Mouse (Mus musculus) megakaryocyte, embryonic 14.5 days (primary cell): ENCODE measurements at regions not wholly inside any gene's neighbourhood (a gene's known extent, or its start where the extent isn't known, plus 50 kb on each side); places are given as distances from the start of the nearest gene placed in this dataset.
A peak's percentile ranks its signal among the peaks of the same experiment; 100 is the strongest.

ENCODE experiments used
- H3K27me3 ChIP-seq: replicated peaks from 2 replicates; pipeline ENCODE3; 2012; ENCODE audit warnings: inconsistent platforms
- H3K36me3 ChIP-seq: replicated peaks from 2 replicates; pipeline ENCODE3; 2012; ENCODE audit warnings: low read length, inconsistent platforms, mixed read lengths
- H3K4me1 ChIP-seq: 2 replicates; pipeline ENCODE4 v1.6.1; 2012; ENCODE audit warnings: inconsistent platforms
- H3K4me3 ChIP-seq: replicated peaks from 2 replicates; pipeline ENCODE3; 2012; ENCODE audit warnings: moderate library complexity, mild to moderate bottlenecking, inconsistent platforms
- H3K9me3 ChIP-seq: 2 replicates; pipeline ENCODE4 v1.6.1; 2012; ENCODE audit warnings: inconsistent platforms
- FLI1 ChIP-seq: IDR thresholded peaks from 2 replicates; pipeline ENCODE4 v1.6.1; 2012; ENCODE audit warnings: low read length, inconsistent platforms, mixed read lengths
- GATA1 ChIP-seq: IDR thresholded peaks from 3 replicates; pipeline ENCODE4 v1.6.1; 2012; ENCODE audit warnings: mixed read lengths, low read length, inconsistent platforms, borderline replicate concordance

GRCm38 (mm10) chr4:83950809-83951409 is 425.6 kb downstream of the Ccdc171 start:
- no peak for TF ChIP-seq FLI1
- TF ChIP-seq GATA1, result no peak
- Histone ChIP-seq H3K9me3 (no peaks in the 10 kb centered on the region), H3K4me1 (peaks cover 16% of the 10 kb centered on the region), H3K36me3 (no peaks in the 10 kb centered on the region), H3K4me3 (no peak overlapping the region), H3K27me3 (peaks cover 11% of the 10 kb centered on the region)

- Histone ChIP-seq H3K4me3 (no peak overlapping the region), H3K36me3 (no peaks in the 10 kb centered on the region), H3K9me3 (peaks cover 12% of the 10 kb centered on the region), H3K4me1 (no peaks in the 10 kb centered on the region; the same call in none of the 2 replicates), H3K27me3 (peaks cover 4% of the 10 kb centered on the region)
- TF ChIP-seq FLI1 (no peak), GATA1 (no peak)
Observed at GRCm38 (mm10) chr4:83956252-83956904, 431.0 kb downstream of the Ccdc171 start.

DNA sequence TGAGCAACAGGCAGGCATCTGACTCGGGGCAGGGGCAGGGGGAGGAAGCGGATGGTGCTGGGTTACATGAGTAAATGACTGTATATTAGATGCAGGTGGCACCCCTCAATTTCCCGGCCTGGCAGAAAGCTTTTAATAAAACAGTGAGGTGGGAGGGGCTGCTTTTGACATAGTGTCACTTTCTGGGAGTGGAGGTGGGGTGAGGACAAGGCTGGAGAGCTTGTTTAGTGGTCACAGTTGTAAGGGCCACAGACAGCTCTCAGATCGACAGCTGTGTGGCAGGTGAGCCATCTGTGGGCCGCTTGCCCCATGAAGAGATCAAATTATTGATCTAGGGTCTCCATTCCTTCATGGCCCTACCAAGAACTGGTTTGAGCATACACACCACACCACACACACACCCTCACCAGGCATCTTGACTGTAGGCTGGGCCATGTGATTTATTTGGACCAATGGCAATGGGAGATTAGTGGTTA is 431.9 kb downstream of the Ccdc171 start:
- H3K4me3 ChIP-seq, result no peak overlapping the region
- no peaks in the 10 kb centered on the region for H3K36me3 ChIP-seq
- peaks cover 12% of the 10 kb centered on the region for H3K9me3 ChIP-seq
- no peak for TF ChIP-seq GATA1
- no peak for TF ChIP-seq FLI1
- H3K4me1 ChIP-seq, result no peaks in the 10 kb centered on the region; the same call in none of the 2 replicates
- peaks cover 4% of the 10 kb centered on the region for H3K27me3 ChIP-seq

- no peaks in the 10 kb centered on the region for H3K27me3 ChIP-seq
- no peak for TF ChIP-seq FLI1
- TF ChIP-seq GATA1, result no peak
- H3K4me1 ChIP-seq, result peaks cover 32% of the 10 kb centered on the region
- H3K4me3 ChIP-seq, result no peak overlapping the region
- H3K9me3 ChIP-seq, result no peaks in the 10 kb centered on the region
- no peaks in the 10 kb centered on the region for H3K36me3 ChIP-seq
Observed at GRCm38 (mm10) chr4:83966898-83967297, 441.6 kb downstream of the Ccdc171 start.

DNA sequence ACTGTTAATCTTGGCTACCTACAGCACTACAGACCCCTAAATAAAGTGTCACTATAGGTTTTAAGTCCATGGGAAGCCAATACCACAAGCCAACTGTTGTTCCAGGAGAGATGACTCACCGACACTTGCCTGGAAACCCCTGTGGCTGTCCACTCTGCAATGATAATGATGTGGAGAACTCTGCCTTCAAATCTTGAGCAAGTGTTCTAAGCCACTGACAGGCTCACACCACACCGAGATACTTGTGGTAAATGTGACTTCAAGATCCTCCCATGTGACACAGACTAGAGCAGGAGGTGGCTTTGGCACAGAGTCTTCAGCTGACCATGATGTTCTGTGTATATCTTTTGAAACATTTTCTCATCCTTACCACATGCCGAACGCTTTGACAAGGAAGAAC is 447.8 kb downstream of the Ccdc171 start:
- Histone ChIP-seq H3K9me3 (no peaks in the 10 kb centered on the region), H3K4me3 (no peak overlapping the region), H3K36me3 (no peaks in the 10 kb centered on the region), H3K4me1 (peaks cover 62% of the 10 kb centered on the region), H3K27me3 (peaks cover 11% of the 10 kb centered on the region)
- TF ChIP-seq GATA1 (no peak), FLI1 (no peak)

- TF ChIP-seq GATA1 (no peak), FLI1 (no peak)
- peaks cover 11% of the 10 kb centered on the region for H3K27me3 ChIP-seq
Observed at GRCm38 (mm10) chr4:83974214-83975012, 449.1 kb downstream of the Ccdc171 start.

DNA sequence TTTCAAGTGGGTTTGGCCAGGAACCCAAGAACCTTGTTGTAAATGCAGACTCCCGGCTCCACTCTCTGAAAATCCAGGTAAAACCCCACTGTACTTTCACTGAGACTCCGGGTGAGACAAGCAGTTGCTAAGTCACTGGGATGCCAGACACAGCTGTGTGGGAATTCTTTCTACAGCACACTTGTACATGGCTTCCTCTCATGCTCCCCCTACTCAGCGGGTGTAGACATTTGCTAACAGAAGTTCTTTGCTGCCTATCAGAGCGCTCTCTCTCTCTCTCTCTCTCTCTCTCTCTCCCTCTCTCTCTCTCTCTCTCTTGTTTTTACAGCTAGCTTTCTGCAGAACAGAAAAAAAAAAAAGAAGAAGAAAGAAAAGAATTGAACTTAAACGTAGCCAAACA is 450.2 kb downstream of the Ccdc171 start:
- H3K4me1 ChIP-seq, result peaks cover 72% of the 10 kb centered on the region
- H3K27me3 ChIP-seq, result peaks cover 11% of the 10 kb centered on the region
- peaks cover 3% of the 10 kb centered on the region; the same call in 1 of the 2 replicates for H3K9me3 ChIP-seq
- H3K36me3 ChIP-seq, result no peaks in the 10 kb centered on the region
- TF ChIP-seq GATA1 (no peak), FLI1 (no peak)
- H3K4me3 ChIP-seq, result no peak overlapping the region

More at GRCm38 (mm10) chr4:83974214-83975012, 449.1 kb downstream of the Ccdc171 start:
- Histone ChIP-seq H3K4me3 (no peak overlapping the region), H3K9me3 (no peaks in the 10 kb centered on the region), H3K4me1 (peaks cover 72% of the 10 kb centered on the region), H3K36me3 (no peaks in the 10 kb centered on the region)

GRCm38 (mm10) chr4:83976067-83976466 is 450.7 kb downstream of the Ccdc171 start:
- Histone ChIP-seq H3K4me1 (peaks cover 67% of the 10 kb centered on the region), H3K27me3 (peaks cover 11% of the 10 kb centered on the region), H3K9me3 (peaks cover 3% of the 10 kb centered on the region; the same call in 1 of the 2 replicates), H3K4me3 (no peak overlapping the region), H3K36me3 (no peaks in the 10 kb centered on the region)
- TF ChIP-seq FLI1, result no peak
- no peak for TF ChIP-seq GATA1

GRCm38 (mm10) chr4:83979088-83979487 is 453.7 kb downstream of the Ccdc171 start:
- peaks cover 13% of the 10 kb centered on the region for H3K27me3 ChIP-seq
- peak overlapping the region; percentile 31 for H3K4me3 ChIP-seq
- peaks cover 38% of the 10 kb centered on the region for H3K4me1 ChIP-seq
- H3K36me3 ChIP-seq, result no peaks in the 10 kb centered on the region
- peaks cover 4% of the 10 kb centered on the region; the same call in 1 of the 2 replicates for H3K9me3 ChIP-seq
- TF ChIP-seq FLI1 (no peak), GATA1 (no peak)

- H3K9me3 ChIP-seq, result peaks cover 13% of the 10 kb centered on the region
- H3K4me3 ChIP-seq, result no peak overlapping the region
- no peaks in the 10 kb centered on the region for H3K36me3 ChIP-seq
- peaks cover 13% of the 10 kb centered on the region for H3K4me1 ChIP-seq
- TF ChIP-seq GATA1, result no peak
- TF ChIP-seq FLI1, result no peak
- H3K27me3 ChIP-seq, result peaks cover 11% of the 10 kb centered on the region
Observed at GRCm38 (mm10) chr4:83984671-83985391, 459.5 kb downstream of the Ccdc171 start.
